Comparison of ENCODE assay signal across 20 mouse cellular contexts in the genomic region with DNA sequence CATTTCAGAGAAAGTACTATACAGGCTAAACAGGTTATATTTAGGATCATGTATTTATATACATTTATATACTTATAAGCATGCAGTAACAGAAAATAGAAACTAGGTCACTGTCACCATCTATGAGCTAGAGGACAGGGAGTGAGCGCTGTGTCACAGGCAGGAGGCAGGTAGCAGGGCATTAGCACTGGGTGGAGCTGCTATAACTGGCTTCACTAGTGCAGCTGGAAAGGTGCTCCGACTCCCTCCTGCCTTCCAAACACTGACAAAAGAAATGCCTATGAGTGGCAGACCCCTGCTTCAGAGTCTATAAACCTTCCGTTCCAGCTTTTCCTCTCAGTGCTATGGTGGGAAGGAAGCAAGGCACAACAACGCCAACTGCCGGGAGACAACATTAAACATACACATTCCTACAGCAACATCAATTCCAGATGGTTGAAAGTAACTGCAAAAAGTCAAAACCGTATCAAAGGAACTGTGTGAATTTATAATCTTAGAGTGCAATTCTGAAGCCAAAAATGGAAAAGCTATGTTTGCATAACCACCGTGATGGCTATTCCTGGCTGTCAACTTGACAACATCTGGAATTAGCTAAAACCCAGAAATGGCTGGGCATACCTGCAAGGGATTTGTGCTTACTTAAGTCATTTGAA. TPM values are rescaled to one million over a fixed set of nuclear protein-coding genes. Genes with fewer than 3 reads are reported as not detected.
A peak's percentile ranks its signal among the peaks of the same experiment; 100 is the strongest.
DNase-seq lines count a peak whose midpoint lies in the region; ATAC-seq and TF ChIP-seq lines count a peak whose summit lies in the region.
"Had no signal": no experiment of that assay in that cellular context is flagged by ENCODE, and none has a peak within 500 bp of the region (broad histone marks: within the 10 kb centered on the region; RNA-seq: fewer than 3 reads in every experiment).

No protein-coding gene starts in this region.

- H3K9me3 ChIP-seq in embryonic facial prominence, embryonic 15.5 days (replicated peaks), result no peaks in the 10 kb centered on the region
- H3K9me3 ChIP-seq in limb, embryonic 14.5 days (ENCODE audit: control insufficient read depth, low read length), result no peaks in the 10 kb centered on the region
- H3K9me3 ChIP-seq: forebrain, embryonic 15.5 days; hindbrain, embryonic 12.5 days; liver, embryonic 13.5 days; lung, embryonic 15.5 days; midbrain, embryonic 15.5 days had no signal

- ATAC-seq in embryonic facial prominence, embryonic 15.5 days (ENCODE audit: insufficient number of reproducible peaks, low FRiP score, low TSS enrichment, low read depth), result peak; percentile 67
- peak; percentile 64 for ATAC-seq in limb, embryonic 14.5 days (ENCODE audit: low FRiP score, low read depth)
- ATAC-seq: inflammation-experienced regulatory T-cells, adult 6 months; midbrain, embryonic 15.5 days had no signal

- H3K27me3 ChIP-seq in embryonic facial prominence, embryonic 15.5 days, result no peaks in the 10 kb centered on the region
- no peaks in the 10 kb centered on the region for H3K27me3 ChIP-seq in limb, embryonic 14.5 days (ENCODE audit: control insufficient read depth, insufficient read depth, low read length)
- H3K27me3 ChIP-seq: forebrain, embryonic 15.5 days; hindbrain, embryonic 12.5 days; liver, embryonic 13.5 days; lung, embryonic 15.5 days; midbrain, embryonic 15.5 days had no signal

- peak overlapping the region; percentile 84 for H3K27ac ChIP-seq in embryonic facial prominence, embryonic 15.5 days (replicated peaks)
- peak overlapping the region; percentile 79 for H3K27ac ChIP-seq in limb, embryonic 14.5 days (replicated peaks; ENCODE audit: low read depth, low read length)
- H3K27ac ChIP-seq: forebrain, embryonic 15.5 days; hindbrain, embryonic 12.5 days; liver, embryonic 13.5 days; lung, embryonic 15.5 days; midbrain, embryonic 15.5 days had no signal

- H3K4me1 ChIP-seq in embryonic facial prominence, embryonic 15.5 days, result peaks cover 41% of the 10 kb centered on the region
- peaks cover 44% of the 10 kb centered on the region for H3K4me1 ChIP-seq in limb, embryonic 14.5 days (ENCODE audit: control insufficient read depth, insufficient read depth, low read length)
- H3K4me1 ChIP-seq: hindbrain, embryonic 12.5 days; midbrain, embryonic 15.5 days had no signal

- no peak overlapping the region for H3K9ac ChIP-seq in embryonic facial prominence, embryonic 15.5 days
- H3K9ac ChIP-seq in limb, embryonic 14.5 days (ENCODE audit: low read depth, low read length, severe bottlenecking), result no peak overlapping the region
- H3K9ac ChIP-seq: forebrain, embryonic 15.5 days; hindbrain, embryonic 12.5 days; liver, embryonic 13.5 days; lung, embryonic 15.5 days; midbrain, embryonic 15.5 days had no signal

- H3K4me3 ChIP-seq in embryonic facial prominence, embryonic 15.5 days (replicated peaks), result no peak overlapping the region
- no peak overlapping the region for H3K4me3 ChIP-seq in limb, embryonic 14.5 days (replicated peaks; ENCODE audit: low read length)
- H3K4me3 ChIP-seq: forebrain, embryonic 15.5 days; hindbrain, embryonic 12.5 days; liver, embryonic 13.5 days; lung, embryonic 15.5 days; midbrain, embryonic 15.5 days had no signal

- H3K36me3 ChIP-seq in embryonic facial prominence, embryonic 15.5 days, result peaks cover 17% of the 10 kb centered on the region
- H3K36me3 ChIP-seq in limb, embryonic 14.5 days (ENCODE audit: control insufficient read depth, insufficient read depth, low read length), result peaks cover 25% of the 10 kb centered on the region
- H3K36me3 ChIP-seq: forebrain, embryonic 15.5 days; midbrain, embryonic 15.5 days had no signal

- peak; percentile 10 for DNase-seq in right cerebral cortex, postnatal 25 days
- DNase-seq in right cerebral cortex, postnatal 10 days (ENCODE audit: low spot score in 2 of 2), result no peak
- peak; percentile 65 for DNase-seq in limb, embryonic 14.5 days (ENCODE audit: low spot score)
- no peak for DNase-seq in testis, postnatal 14 days (ENCODE audit: low spot score)
- no peak for DNase-seq in layer of hippocampus, postnatal 36 days
- no peak for DNase-seq in MN1 (ENCODE audit: low spot score)
- DNase-seq: gastrocnemius, postnatal 14 days; kidney, adult 9 months; kidney, postnatal 4 days; liver, embryonic 13.5 days; thymus, adult 18-20 months had no signal

- H3K4me2 ChIP-seq in embryonic facial prominence, embryonic 15.5 days (replicated peaks), result no peak overlapping the region
- H3K4me2 ChIP-seq in limb, embryonic 14.5 days (replicated peaks; ENCODE audit: low read depth, low read length, severe bottlenecking), result no peak overlapping the region; the same call in 1 of the 2 replicates
- H3K4me2 ChIP-seq: forebrain, embryonic 15.5 days; hindbrain, embryonic 12.5 days; liver, embryonic 13.5 days; lung, embryonic 15.5 days; midbrain, embryonic 15.5 days had no signal

- no peak for TF ChIP-seq POLR2A in limb, embryonic 14.5 days (IDR thresholded peaks at IDR 0.05; ENCODE audit: borderline replicate concordance, extremely low read depth, insufficient read depth, insufficient read length)

- 21% methylated on average over 7 of the region's 7 CpGs for WGBS in embryonic facial prominence, embryonic 15.5 days
- 13% methylated on average over 7 of the region's 7 CpGs for WGBS in limb, embryonic 14.5 days

RNA-seq across cellular contexts. Expression of a gene that starts 49.1 kb away (rescaled TPM):
- 42.1 and 44.0 TPM in 2 replicates for polyA plus RNA-seq in embryonic facial prominence, embryonic 15.5 days (2015; fragmentation: Nextera tagmentation; extraction: Ambion mirVana)
- 23.5 and 28.4 TPM in 2 replicates for polyA plus RNA-seq in limb, embryonic 14.5 days (2012; rRNA removed)
- polyA plus RNA-seq in limb, embryonic 14.5 days (2014; fragmentation: Nextera tagmentation; extraction: Ambion mirVana), result 33.0 and 38.1 TPM in 2 replicates
- total RNA-seq in layer of hippocampus, postnatal 36 days (2021), result 10 to 100 TPM; 22.9 to 25.9 TPM

RNA-seq across cellular contexts. Expression of a gene that starts 51.7 kb away (rescaled TPM):
- 1.2 and 1.6 TPM in 2 replicates for polyA plus RNA-seq in embryonic facial prominence, embryonic 15.5 days (2015; fragmentation: Nextera tagmentation; extraction: Ambion mirVana)
- 3.4 and 3.6 TPM in 2 replicates for polyA plus RNA-seq in limb, embryonic 14.5 days (2012; rRNA removed)
- polyA plus RNA-seq in limb, embryonic 14.5 days (2014; fragmentation: Nextera tagmentation; extraction: Ambion mirVana), result 2.2 TPM in 2 replicates
- total RNA-seq in layer of hippocampus, postnatal 36 days (2021), result under 1 TPM; 0.10 to 0.13 TPM
- total RNA-seq: ES-E14; layer of hippocampus, postnatal 10 days had no signal
- polyA plus RNA-seq: forebrain, embryonic 15.5 days; heart, postnatal 0 days; inflammation-experienced regulatory T-cells, adult 6 months; midbrain, embryonic 15.5 days had no signal

Comparison
In these comparisons a context has a peak if more than half of its experiments do, and no peak if none do; other contexts are left out.
1. DNase-seq: peak in right cerebral cortex, postnatal 25 days (single experiment) and limb, embryonic 14.5 days (single experiment); none in right cerebral cortex, postnatal 10 days (0 of 2), testis, postnatal 14 days (single experiment), layer of hippocampus, postnatal 36 days (0 of 2) and MN1 (single experiment).